Mouse (Mus musculus): Measurements from ENCODE around the gene Tmed10. TPM values are rescaled to one million over a fixed set of nuclear protein-coding genes. Genes with fewer than 3 reads are reported as not detected.

Tmed10 gene
- 174 and 178 TPM in 2 replicates for polyA plus RNA-seq (2012; rRNA removed)

GRCm38 (mm10) chr12:85374561-85375272 is at the start of gene Tmed10:
Tmed10 (minus strand) TSS chr12:85374847.
- peak within 1 kb of the TSS; percentile 69 for H3K4me3 ChIP-seq (replicated peaks; ENCODE audit: insufficient read depth, low read depth, low read length)
- WGBS = under 1% methylated on average over 37 of the region's 37 CpGs
- no peaks in the 10 kb centered on the region for H3K27me3 ChIP-seq (ENCODE audit: control insufficient read depth, insufficient read depth, low read length)
- no peak for TF ChIP-seq CTCF (IDR thresholded peaks at IDR 0.05; ENCODE audit: borderline replicate concordance, insufficient read depth, low read depth, low read length)
- TF ChIP-seq POLR2A (IDR thresholded peaks at IDR 0.05; ENCODE audit: borderline replicate concordance, insufficient read depth, low read length) = peak; percentile 62; the same call in 1 of the 2 replicates
- peak within 1 kb of the TSS; percentile 34; the same call in 1 of the 2 replicates for H3K27ac ChIP-seq (ENCODE audit: insufficient read depth, low read length)
- 0 out of 2 replicates have a peak, but pooled peaks cover 2% of the 10 kb centered on the region for H3K4me1 ChIP-seq (ENCODE audit: control insufficient read depth, insufficient read depth, low read length)
- DNase-seq = peak; percentile 88 to 91

DNA sequence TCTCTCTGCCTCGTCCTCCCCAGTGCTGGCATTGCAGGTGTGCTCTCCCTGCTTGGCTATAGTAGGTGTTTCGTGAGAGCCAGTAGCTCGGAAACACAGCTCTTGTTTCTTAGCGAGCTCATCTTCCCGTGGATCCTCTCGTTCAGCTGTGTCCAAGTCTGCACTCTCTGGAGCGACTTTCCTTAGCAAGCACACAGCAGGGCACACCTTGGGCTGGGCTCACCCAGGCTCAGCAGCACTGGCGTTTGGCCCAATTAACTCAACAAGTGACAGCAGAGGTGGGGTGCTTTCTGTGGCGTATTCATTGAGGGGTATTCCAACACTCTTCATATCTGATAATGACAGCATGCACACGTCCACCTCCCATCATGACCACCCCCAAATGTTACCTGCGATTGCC is 48.6 kb upstream of the Tmed10 start:
- no peak for TF ChIP-seq POLR2A (IDR thresholded peaks at IDR 0.05; ENCODE audit: borderline replicate concordance, insufficient read depth, low read length)
- no peak for TF ChIP-seq CTCF (IDR thresholded peaks at IDR 0.05; ENCODE audit: borderline replicate concordance, insufficient read depth, low read depth, low read length)
- no peak for DNase-seq
- WGBS = 54% methylated on average over 11 of the region's 11 CpGs
- H3K4me3 ChIP-seq (replicated peaks; ENCODE audit: insufficient read depth, low read depth, low read length) = no peak overlapping the region
- peaks cover 3% of the 10 kb centered on the region; the same call in 1 of the 2 replicates for H3K4me1 ChIP-seq (ENCODE audit: control insufficient read depth, insufficient read depth, low read length)
- no peak overlapping the region for H3K27ac ChIP-seq (ENCODE audit: insufficient read depth, low read length)
- no peaks in the 10 kb centered on the region; the same call in 1 of the 2 replicates for H3K27me3 ChIP-seq (ENCODE audit: control insufficient read depth, insufficient read depth, low read length)

DNA sequence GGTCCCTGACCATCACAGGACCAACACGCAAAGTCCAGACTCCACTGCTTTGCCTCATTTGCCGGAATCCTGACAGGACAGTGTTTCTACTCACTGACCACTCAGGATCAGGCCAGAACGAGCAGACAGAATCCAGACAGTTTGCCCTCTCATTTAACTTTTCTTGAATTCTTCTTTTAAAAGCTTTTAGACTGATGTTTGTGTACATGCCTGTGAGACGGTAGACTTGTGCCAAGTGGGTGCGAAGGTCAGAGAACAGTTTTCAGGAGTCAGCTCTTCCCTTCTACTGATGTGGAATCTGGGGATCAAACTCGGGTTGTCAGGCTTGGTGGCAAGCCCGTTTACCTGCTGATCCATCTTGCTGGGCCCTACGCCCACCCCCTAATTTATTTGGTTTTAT is 47.9 kb upstream of the Tmed10 start:
- peaks cover 3% of the 10 kb centered on the region; the same call in 1 of the 2 replicates for H3K4me1 ChIP-seq (ENCODE audit: control insufficient read depth, insufficient read depth, low read length)
- H3K27me3 ChIP-seq (ENCODE audit: control insufficient read depth, insufficient read depth, low read length) = no peaks in the 10 kb centered on the region; the same call in 1 of the 2 replicates
- 88% methylated on average over 8 of the region's 8 CpGs for WGBS
- H3K4me3 ChIP-seq (replicated peaks; ENCODE audit: insufficient read depth, low read depth, low read length) = no peak overlapping the region
- no peak for DNase-seq
- H3K27ac ChIP-seq (ENCODE audit: insufficient read depth, low read length) = no peak overlapping the region
- TF ChIP-seq POLR2A (IDR thresholded peaks at IDR 0.05; ENCODE audit: borderline replicate concordance, insufficient read depth, low read length) (no peak), CTCF (IDR thresholded peaks at IDR 0.05; ENCODE audit: borderline replicate concordance, insufficient read depth, low read depth, low read length) (no peak)

- no peaks in the 10 kb centered on the region for H3K27me3 ChIP-seq (ENCODE audit: control insufficient read depth, insufficient read depth, low read length)
- no peak overlapping the region for H3K4me3 ChIP-seq (replicated peaks; ENCODE audit: insufficient read depth, low read depth, low read length)
- no peak for TF ChIP-seq CTCF (IDR thresholded peaks at IDR 0.05; ENCODE audit: borderline replicate concordance, insufficient read depth, low read depth, low read length)
- no peak for TF ChIP-seq POLR2A (IDR thresholded peaks at IDR 0.05; ENCODE audit: borderline replicate concordance, insufficient read depth, low read length)
- no peak overlapping the region for H3K27ac ChIP-seq (ENCODE audit: insufficient read depth, low read length)
- peaks cover 3% of the 10 kb centered on the region; the same call in 1 of the 2 replicates for H3K4me1 ChIP-seq (ENCODE audit: control insufficient read depth, insufficient read depth, low read length)
- WGBS = 20% methylated on average over 9 of the region's 9 CpGs
- peak; percentile 27 to 50 for DNase-seq
Observed at GRCm38 (mm10) chr12:85420945-85421344, 46.3 kb upstream of the Tmed10 start.

- no peak for DNase-seq
- no peak for TF ChIP-seq POLR2A (IDR thresholded peaks at IDR 0.05; ENCODE audit: borderline replicate concordance, insufficient read depth, low read length)
- no peak for TF ChIP-seq CTCF (IDR thresholded peaks at IDR 0.05; ENCODE audit: borderline replicate concordance, insufficient read depth, low read depth, low read length)
Observed at GRCm38 (mm10) chr12:85417845-85418244, 43.2 kb upstream of the Tmed10 start.

GRCm38 (mm10) chr12:85416298-85416697 is 41.7 kb upstream of the Tmed10 start:
- WGBS = 90% methylated on average over 5 of the region's 5 CpGs
- H3K4me1 ChIP-seq (ENCODE audit: control insufficient read depth, insufficient read depth, low read length) = peaks cover 3% of the 10 kb centered on the region; the same call in 1 of the 2 replicates

More at GRCm38 (mm10) chr12:85417845-85418244, 43.2 kb upstream of the Tmed10 start:
- H3K4me1 ChIP-seq (ENCODE audit: control insufficient read depth, insufficient read depth, low read length) = peaks cover 3% of the 10 kb centered on the region; the same call in 1 of the 2 replicates
- no peak overlapping the region for H3K4me3 ChIP-seq (replicated peaks; ENCODE audit: insufficient read depth, low read depth, low read length)
- H3K27me3 ChIP-seq (ENCODE audit: control insufficient read depth, insufficient read depth, low read length) = no peaks in the 10 kb centered on the region
- H3K27ac ChIP-seq (ENCODE audit: insufficient read depth, low read length) = no peak overlapping the region
- WGBS = 60% methylated on average over 9 of the region's 9 CpGs

DNA sequence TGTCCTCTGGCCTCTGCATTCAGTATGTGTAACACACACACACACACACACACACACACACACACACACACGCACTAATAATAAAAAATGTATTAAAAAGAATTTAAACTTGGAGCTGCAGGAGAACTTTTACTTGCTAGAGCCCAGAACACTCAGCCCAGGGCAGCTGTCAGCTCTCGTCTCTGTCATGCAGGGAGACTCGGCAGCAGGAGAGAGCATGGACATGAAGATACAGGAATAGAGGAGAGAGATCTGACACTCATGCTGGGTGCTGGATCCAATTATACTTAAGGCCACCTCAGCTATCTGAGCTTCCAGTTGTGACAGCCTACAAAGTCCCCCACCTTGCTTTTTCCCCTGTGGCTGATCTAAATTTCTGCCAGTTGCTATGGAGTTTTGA is 41.2 kb upstream of the Tmed10 start:
- TF ChIP-seq POLR2A (IDR thresholded peaks at IDR 0.05; ENCODE audit: borderline replicate concordance, insufficient read depth, low read length) (no peak), CTCF (IDR thresholded peaks at IDR 0.05; ENCODE audit: borderline replicate concordance, insufficient read depth, low read depth, low read length) (no peak)
- WGBS = 70% methylated on average over 3 of the region's 3 CpGs
- Histone ChIP-seq H3K4me1 (ENCODE audit: control insufficient read depth, insufficient read depth, low read length) (peaks cover under 1% of the 10 kb centered on the region; the same call in 1 of the 2 replicates), H3K4me3 (replicated peaks; ENCODE audit: insufficient read depth, low read depth, low read length) (no peak overlapping the region), H3K27me3 (ENCODE audit: control insufficient read depth, insufficient read depth, low read length) (no peaks in the 10 kb centered on the region), H3K27ac (ENCODE audit: insufficient read depth, low read length) (no peak overlapping the region)
- no peak for DNase-seq

More at GRCm38 (mm10) chr12:85416298-85416697, 41.7 kb upstream of the Tmed10 start:
- DNase-seq = no peak
- H3K4me3 ChIP-seq (replicated peaks; ENCODE audit: insufficient read depth, low read depth, low read length) = no peak overlapping the region
- no peaks in the 10 kb centered on the region for H3K27me3 ChIP-seq (ENCODE audit: control insufficient read depth, insufficient read depth, low read length)
- H3K27ac ChIP-seq (ENCODE audit: insufficient read depth, low read length) = no peak overlapping the region
- no peak for TF ChIP-seq CTCF (IDR thresholded peaks at IDR 0.05; ENCODE audit: borderline replicate concordance, insufficient read depth, low read depth, low read length)

DNA sequence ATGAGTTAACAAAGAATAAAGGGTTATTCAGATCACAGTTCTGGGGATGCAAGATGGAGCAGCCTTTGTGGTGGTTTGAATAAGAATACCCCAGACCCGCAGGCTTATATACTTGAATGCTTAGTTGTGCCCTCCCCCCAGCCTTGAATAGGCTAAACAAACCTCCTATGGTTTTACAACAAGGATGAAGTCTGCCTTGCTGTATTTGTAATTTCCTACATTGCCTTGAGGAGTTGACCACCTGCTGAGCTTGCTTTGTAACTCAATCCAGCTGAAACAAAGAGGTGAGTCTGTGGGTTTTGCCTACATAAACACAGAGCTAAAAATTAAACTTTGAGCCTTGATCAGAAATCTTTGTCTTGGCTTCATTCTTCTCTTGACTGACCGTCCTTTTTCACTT is 36.5 kb upstream of the Tmed10 start:
- 30% methylated on average over 2 of the region's 2 CpGs for WGBS

More for the DNA sequence above, 36.5 kb upstream of the Tmed10 start:
- H3K27ac ChIP-seq (ENCODE audit: insufficient read depth, low read length) = no peak overlapping the region
- H3K4me3 ChIP-seq (replicated peaks; ENCODE audit: insufficient read depth, low read depth, low read length) = no peak overlapping the region
- TF ChIP-seq POLR2A (IDR thresholded peaks at IDR 0.05; ENCODE audit: borderline replicate concordance, insufficient read depth, low read length) (no peak), CTCF (IDR thresholded peaks at IDR 0.05; ENCODE audit: borderline replicate concordance, insufficient read depth, low read depth, low read length) (no peak)
- DNase-seq = no peak
- no peaks in the 10 kb centered on the region for H3K4me1 ChIP-seq (ENCODE audit: control insufficient read depth, insufficient read depth, low read length)
- H3K27me3 ChIP-seq (ENCODE audit: control insufficient read depth, insufficient read depth, low read length) = no peaks in the 10 kb centered on the region
